Mouse (Mus musculus) kidney, postnatal 25 days (tissue): ENCODE results near the gene Frmd3.
A peak's percentile ranks its signal among the peaks of the same experiment; 100 is the strongest.
"Not testable (repeated sequence)": the region's sequence is repeated elsewhere in the genome, so short reads cannot be mapped to it uniquely, and the experiment has no call there.

Experiments used
- DNase-seq, 2 experiments: peaks; one replicate each; pipeline ENCODE4 v3.0.0; 2021; ENCODE audit warnings: mixed read lengths in 2 of 2

Gene Frmd3

DNA sequence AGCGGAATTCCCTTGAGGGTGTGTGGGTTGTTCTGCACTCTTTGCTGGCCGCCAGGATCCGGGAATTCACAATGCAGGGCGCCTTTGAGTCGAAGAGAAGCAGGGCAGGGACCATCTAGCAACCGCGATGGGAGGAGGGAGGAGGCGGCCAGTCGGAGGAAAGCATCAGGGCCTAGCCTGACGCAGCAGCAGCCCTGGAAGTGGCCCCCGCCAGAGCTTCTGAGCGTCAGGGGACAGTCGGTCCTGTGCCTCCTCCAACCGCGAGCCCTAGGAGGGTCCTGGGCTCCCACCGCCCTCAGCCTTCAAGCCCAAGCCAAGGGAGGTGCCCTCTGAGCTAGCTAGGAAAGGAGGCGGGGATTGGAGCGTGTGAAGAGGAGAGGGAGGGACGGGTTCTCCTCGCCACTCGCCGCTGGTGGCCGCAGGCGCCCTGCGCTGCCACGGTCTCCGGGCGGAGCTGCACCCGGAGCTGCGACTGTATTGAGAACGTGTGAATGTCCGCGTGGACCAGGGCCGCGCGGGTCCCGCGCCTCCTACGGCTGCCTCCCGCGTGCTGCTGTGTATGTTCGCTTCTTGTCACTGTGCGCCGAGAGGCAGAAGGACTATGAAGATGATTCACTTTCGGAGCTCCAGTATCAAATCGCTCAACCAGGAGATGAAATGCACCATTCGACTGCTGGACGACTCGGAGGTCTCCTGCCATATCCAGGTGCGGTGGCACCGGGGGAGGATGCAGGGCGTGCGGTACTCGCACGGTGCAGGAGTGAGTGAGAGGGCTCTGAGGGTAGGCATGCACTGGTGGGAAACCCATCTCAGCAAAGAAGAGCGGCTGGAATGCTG is at the start of gene Frmd3:
Gene Frmd3 (plus strand): TSS at position 232 of the 837 bp plus-strand sequence.
- peak; percentile 15 to 37 for DNase-seq

DNA sequence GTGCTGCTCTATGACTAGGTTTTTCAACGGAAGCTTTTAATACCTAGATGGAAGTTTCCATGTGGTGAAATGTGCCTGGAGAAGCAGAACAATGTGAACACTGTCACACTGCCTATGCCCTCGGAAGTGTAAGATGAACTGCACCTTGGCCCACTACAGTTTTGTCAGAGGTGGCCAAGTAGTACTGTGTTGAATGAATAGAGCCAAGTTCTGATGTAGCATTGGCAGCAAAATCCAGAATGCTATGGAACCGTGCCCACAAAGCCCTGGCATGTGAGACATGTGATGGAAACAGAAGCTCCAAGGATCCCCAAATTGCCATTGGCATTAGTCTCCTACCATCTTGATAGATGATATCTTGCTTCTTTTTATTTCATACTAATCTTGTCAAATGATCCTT is 32.8 kb upstream of the Frmd3 start:
- no peak for DNase-seq

DNA sequence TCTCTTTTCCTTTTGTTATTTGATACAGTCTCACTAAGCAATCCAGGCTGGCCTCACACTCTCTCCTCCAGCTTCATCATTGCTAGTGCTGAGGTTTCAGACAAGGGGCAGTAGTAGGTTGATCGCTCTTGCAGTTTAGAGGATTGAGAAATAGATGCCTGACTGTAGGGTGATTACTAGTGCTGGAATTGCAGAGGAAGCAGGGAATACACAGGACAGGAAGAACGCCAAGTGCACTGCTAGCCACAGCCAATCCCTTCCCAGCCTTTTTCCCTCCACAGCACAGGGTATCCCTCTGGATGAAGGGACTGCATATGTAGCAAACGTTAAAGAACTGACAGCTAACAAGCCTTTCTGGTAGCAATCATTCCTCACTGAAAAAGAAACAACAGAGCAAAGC is 965 bp upstream of the Frmd3 start:
- DNase-seq: no peak

DNA sequence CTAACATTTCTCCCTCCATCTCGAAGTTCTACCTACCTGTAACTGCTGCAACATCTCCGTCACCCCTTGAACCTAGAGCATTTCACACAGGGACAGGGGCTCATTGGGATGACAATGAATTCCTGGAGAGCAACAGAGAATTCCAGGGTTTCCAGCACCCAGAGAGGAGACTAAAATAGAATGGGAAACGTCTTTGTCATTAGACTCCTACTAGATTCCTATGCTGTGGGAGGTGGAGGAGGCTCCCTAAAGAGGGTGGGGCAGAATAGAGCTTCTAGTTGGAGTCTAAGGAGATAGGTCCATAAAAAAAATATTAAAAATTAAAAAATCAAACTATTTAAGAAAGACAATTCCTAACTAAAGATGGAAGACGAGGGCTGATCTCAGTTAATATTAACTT is 542 bp upstream of the Frmd3 start:
- no peak for DNase-seq

DNA sequence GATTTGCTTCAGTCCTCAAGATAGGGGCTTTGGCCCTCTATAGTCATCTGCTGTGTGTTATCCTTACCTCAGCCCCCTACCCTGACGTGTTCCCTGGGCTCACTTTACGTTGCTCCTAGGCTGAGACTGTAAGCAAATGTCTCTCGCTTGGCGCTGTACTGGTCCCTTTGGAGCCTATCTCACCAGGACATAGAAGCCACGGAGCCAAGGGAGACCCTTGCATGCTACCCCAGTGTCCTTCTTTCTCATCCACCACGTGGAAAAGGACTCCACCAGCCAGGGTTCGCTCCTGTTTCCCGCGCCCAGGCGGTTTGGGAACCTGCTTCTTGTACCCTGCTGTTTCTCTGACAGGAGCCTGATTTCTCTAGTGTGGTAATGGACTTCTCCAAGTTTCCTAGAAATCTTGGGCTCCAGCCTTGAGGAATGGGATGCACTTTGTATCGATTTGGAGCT is 832 bp downstream of the Frmd3 start:
- no peak for DNase-seq

DNA sequence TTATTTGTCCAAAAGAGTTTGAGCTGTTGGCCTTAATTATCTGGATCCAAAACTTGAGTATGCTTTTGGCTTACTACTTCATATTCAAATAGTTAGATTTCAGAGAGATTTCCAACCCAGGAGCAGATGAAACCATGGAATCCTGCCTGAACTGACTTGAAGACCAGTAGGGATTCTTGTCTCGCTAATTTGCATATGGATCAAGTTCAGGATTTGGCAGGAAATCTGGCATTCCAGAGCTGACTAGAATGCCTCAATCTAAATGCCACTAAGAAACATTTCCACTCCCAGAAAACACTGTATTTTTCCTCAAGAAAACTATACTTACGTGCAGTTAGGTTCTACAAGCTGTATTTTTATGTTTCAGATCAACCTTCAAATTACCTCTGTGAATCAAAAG is 6.8 kb downstream of the Frmd3 start:
- no peak for DNase-seq

DNA sequence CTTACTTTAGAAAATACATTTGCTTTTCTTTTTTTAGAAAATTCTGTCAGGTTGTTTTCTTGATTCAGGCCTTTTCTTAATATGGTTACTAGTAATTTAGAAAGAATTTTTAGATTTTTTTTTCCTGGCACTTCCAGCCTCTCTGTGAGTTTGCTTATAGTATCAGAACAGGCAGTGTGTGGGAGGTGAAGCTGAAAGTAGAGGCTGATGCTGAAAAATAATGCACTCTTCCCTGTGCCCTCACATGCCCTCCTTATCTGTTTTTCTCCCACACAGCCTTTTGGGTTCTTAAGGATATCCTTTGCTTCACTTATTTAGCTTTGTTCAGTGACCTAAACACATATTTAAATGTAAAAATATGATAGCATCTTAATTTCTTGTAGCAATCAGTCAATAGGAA is 30.0 kb downstream of the Frmd3 start:
- no peak for DNase-seq

DNA sequence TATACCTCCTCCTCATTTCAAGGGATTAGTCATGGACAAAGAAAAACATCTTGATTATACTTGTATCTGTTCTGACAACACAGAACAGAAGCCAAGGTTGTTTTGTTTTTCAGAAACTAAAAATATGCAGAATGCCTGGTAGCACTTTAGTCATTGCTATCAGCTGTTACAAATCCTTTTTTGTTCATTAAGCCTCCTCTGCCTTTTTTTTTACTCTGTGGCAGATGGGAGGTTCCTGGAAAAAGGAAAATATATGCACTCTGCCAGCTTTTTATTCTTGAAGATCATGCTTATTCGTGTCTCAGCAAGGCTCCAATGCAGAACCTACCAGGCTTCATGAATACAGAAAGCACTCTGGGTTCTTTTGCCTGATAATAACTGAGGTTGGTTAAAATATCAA is 38.5 kb downstream of the Frmd3 start:
- no peak for DNase-seq

DNA sequence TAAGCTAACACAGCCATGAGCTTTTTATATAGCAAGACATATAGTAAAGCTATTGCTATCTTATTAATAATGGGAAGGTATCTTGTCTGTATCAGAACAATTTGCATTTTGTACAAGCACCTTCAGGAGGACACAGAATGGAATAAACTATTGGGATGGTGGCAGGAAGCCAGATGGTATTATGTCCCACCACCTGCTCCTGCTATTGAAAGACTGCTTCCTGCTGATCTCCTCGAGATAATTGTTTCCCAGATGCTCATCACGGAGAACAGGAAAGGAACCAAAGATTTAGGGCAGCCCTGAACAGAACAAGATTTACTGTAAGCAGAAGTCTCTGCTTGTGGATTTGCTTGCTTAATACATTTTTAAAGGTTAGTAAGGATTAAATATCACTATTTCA is 63.5 kb downstream of the Frmd3 start:
- no peak for DNase-seq

DNA sequence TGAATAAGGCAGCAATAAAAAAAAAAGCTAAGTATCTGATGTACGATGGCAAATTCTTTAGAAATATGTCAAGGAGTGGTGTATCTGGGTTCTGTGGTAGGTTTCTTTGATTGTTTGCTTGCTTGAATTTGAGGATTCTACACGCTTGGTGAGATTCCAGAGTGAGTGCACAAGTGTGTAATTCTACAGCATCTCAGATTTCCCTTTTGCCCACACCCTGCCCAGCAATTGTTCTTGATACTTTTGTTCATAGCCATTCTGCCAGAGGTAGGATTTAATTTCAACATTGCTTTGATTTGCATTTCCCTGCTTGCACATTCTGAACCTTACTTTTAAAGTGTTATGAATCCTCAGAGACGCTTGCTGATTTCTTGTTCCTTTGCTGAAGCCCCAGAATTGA is 97.6 kb downstream of the Frmd3 start:
- no peak for DNase-seq

DNA sequence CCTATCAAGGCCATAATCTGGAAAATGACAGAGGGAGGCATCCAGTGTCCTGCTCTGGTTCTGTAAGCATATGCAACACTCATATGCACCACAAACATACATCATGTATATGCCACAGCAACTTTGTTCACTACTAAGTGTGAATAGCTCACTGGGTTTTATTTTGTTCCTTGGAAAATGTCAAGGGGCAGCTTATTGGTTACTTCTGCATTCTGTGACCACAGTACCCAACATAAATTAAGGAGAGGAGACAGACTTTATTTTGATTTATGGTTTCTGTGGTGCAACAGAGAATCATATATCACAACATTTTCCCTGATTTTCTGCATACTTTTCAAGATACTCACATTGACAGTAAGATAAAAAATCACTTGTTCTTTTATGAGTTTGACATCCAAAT is 178.3 kb downstream of the Frmd3 start:
- no peak for DNase-seq

DNA sequence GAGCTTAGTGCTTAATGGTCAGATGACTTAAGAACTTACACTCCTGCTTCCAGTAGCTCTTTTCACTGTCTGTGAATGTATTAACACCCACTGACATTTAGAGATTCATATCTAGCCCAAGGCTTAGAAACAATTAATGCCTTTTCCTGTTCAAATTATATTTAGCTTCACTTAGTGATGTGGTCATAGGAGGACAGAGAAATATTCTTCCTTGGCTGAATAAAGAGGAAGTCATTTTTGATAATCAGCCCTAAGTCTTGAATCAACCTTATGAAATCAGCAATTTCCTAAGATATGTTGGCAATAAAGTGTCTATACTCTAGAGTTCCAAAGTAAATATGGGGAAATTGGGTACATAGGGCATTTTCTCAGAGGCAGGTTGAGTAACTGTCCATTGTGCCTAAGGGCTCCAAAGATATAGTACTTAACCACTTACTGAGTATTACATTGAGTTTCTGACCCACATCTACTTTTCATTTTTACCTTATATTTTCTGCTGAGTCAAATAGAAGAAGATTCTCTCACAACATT is 188.1 kb downstream of the Frmd3 start:
- DNase-seq: no peak

DNA sequence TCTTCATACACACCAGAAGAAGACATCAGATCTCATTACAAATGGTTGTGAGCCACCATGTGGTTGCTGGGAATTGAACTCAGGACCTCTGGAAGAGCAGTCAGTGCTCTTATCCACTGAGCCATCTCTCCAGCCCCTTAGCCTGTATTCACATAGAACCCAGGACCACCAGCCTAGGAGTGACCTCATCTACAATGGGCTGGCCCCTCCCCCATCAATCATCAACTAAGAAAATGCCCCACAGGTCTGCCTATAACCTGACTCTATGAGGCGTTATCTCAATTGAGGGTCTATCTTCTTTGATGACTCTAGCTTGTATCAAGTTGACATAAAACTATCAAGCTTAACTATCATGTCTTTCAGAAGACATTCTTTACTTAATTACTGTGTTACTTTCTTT is 208.5 kb downstream of the Frmd3 start:
- DNase-seq: not testable (repeated sequence)

DNA sequence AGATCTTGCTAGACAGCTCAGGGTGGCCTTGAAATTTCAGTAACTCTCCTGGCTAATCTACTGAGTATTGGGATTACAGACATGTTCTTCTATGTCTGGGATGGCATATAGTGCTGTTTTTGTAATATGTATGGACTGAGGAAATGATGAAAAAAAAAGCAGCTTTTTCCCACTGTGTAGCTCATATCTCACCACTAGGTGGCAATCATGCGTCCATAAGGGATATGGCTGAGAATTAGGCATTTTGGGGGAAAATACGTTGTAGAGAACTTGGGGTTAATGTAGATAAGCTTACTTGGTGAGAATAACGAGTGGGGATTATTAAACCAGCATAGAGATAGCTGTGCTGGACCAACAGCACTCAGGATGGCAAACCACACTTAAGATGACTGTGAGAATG is 209.1 kb downstream of the Frmd3 start:
- peak in 1 of 2 experiments; percentile 38 for DNase-seq

DNA sequence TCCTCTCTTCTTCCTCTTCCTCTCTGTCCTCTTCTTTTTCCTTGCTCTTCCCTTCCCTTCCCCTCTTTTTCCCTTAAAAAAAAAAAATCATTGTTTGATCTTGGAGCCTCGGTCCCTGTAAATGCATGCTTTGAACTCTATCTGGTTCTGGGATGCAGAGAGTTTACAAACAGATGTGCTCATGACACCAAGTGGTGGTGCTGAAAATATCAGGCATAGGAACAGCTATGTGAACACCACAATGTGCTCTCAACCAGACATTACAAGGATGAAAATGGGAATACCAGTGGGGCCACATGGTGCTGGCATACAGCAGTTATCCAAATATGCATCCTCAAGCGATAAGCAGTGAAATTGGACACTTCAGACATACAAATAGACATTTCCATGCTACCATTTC is 211.0 kb downstream of the Frmd3 start:
- no peak for DNase-seq

DNA sequence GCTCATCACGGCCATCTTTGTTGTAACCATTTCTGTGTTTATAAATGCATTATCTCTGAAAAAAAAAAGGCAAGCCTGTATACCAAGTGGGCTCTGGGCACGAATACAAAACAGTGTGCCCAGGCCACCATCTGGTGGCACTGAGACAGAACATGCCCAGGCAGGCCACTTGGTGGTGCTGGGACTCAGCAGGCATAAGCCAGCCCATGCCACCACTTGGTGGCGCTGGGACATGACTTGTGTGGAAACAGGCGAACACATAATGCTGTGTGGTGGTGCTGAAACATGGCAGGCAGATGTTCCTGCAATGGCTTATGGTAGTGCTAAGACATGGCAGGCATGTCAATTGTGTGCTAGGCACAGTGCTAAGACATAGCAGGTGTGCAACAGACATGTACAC is 217.8 kb downstream of the Frmd3 start:
- DNase-seq: peak in 1 of 2 experiments; percentile 4

DNA sequence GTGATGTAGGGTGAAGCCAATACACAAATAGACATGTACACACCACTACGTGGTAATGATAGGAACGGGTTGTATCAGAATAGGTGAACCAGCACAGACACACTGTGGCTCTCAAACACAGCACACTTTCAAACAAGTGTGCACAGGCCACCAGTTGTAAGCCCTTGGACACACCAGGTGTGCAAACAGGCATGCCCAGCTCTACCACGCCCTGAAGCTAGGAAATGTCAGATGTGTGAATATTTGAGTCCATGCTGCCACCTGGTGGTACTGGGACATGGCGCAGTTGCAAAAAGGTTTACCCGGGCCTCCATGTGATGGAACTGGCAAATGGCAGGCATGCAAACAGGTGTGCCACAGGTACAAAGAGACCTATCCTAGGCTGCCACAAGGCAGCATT is 218.2 kb downstream of the Frmd3 start:
- DNase-seq: peak; percentile 51 to 64

DNA sequence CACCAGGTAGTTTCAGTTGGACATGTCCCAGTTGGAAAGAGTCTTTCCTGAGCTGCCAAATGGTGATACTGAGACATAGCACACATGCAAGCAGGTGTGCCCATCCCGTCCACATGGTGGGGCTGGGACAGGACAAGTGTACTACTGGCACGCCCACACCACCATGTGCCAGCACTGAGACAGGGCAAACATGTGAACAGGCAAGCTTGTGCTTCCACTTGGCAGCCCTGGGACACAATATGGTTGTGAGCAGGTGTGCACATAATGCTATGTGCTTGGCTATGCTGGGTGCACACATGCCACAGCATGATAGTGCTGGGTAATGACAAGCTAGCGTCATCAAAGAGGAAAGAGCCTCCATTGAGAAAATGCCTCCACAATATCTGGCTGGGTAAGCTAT is 220.3 kb downstream of the Frmd3 start:
- no peak for DNase-seq

DNA sequence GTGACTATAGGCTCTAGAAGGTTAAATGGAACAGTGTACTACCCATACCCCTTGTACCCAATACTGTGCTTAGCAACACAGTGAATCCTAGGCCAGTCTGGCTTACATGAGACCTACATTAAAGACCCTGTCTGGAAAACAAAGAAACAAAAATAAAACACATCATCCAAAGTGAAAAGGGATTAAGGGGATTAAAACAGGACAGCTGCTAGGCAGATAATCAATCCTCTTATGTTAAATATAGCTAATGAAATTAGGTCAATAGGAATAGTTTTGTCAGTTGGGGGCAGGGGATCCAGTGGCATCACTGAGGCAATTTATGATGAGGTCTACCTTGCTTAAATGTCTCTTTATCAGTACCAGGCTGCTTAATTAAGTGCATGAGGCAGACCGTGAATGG is 228.9 kb downstream of the Frmd3 start, which contains the start of gene Kdm4c:
Gene Kdm4c (plus strand): TSS at position 322 of the 400 bp plus-strand sequence.
- DNase-seq: no peak
